Mouse (Mus musculus) stomach, embryonic 15.5 days (tissue): ENCODE measurements around the gene Asb6. TPM values are rescaled to one million over a fixed set of nuclear protein-coding genes. Genes with fewer than 3 reads are reported as not detected.

Experiments
- ATAC-seq: fragments of 200-750 bp; cut with Nextera tagmentation; 2 replicates; pipeline ENCODE4 v1.8.0; 2017; ENCODE audit warnings: low read depth, moderate number of reproducible peaks, moderate TSS enrichment; ENCODE audit not compliant: insufficient read depth, low FRiP score
- H3K27ac ChIP-seq: fragments of 300-500 bp; sonication (generic); 2 replicates; pipeline ENCODE4 v1.5.1; 2015; ENCODE audit warnings: mild to moderate bottlenecking, inconsistent platforms
- H3K27me3 ChIP-seq: fragments of 300-500 bp; sonication (generic); replicated peaks from 2 replicates; pipeline ENCODE4 v1.6.1; 2015; ENCODE audit warnings: inconsistent platforms
- H3K36me3 ChIP-seq: fragments of 300-500 bp; sonication (generic); 2 replicates; pipeline ENCODE4 v1.6.1; 2015; ENCODE audit warnings: inconsistent platforms
- H3K4me1 ChIP-seq: fragments of 300-500 bp; sonication (generic); 2 replicates; pipeline ENCODE4 v1.6.1; 2015; ENCODE audit warnings: inconsistent platforms
- H3K4me2 ChIP-seq: fragments of 300-500 bp; sonication (generic); 2 replicates; pipeline ENCODE4 v1.6.1; 2015; ENCODE audit warnings: mild to moderate bottlenecking, inconsistent platforms
- H3K4me3 ChIP-seq: fragments of 300-500 bp; sonication (generic); replicated peaks from 2 replicates; pipeline ENCODE4 v1.5.1; 2015; ENCODE audit warnings: inconsistent platforms
- H3K9ac ChIP-seq: fragments of 300-500 bp; sonication (generic); 2 replicates; pipeline ENCODE4 v1.6.1; 2015; ENCODE audit warnings: inconsistent platforms
- H3K9me3 ChIP-seq: fragments of 300-500 bp; sonication (generic); 2 replicates; pipeline ENCODE4 v1.6.1; 2016; ENCODE audit warnings: inconsistent platforms
- WGBS: fragments of 180-500 bp; shearing (Covaris S2); methylation state at CpG from one replicate; pipeline ENCODE4 v1.1.7; 2015; 5-methylcytosine and 5-hydroxymethylcytosine counted together
- polyA plus RNA-seq: library from polyadenylated mRNA; unstranded; fragments of >200 nt; fragmentation: Nextera tagmentation; extraction: Ambion mirVana; gene quantifications from 2 replicates; pipeline ENCODE4 v1.2.1, GENCODE M21; 2015

Asb6 gene
- 29.5 and 30.1 TPM in 2 replicates for polyA plus RNA-seq

GRCm38 (mm10) chr2:30830283-30830795 is at the start of gene Asb6:
Asb6 (minus strand) TSS chr2:30830333.
- Histone ChIP-seq H3K4me2 (no peak within 1 kb of the TSS), H3K4me3 (no peak within 1 kb of the TSS), H3K36me3 (peaks cover 5% of the 10 kb centered on the region), H3K9ac (no peak within 1 kb of the TSS), H3K27me3 (no peaks in the 10 kb centered on the region), H3K27ac (no peak within 1 kb of the TSS), H3K9me3 (no peaks in the 10 kb centered on the region), H3K4me1 (peaks cover 14% of the 10 kb centered on the region)
- WGBS: 34% methylated on average over 4 of the region's 4 CpGs
- no peak for ATAC-seq

GRCm38 (mm10) chr2:30879481-30879880 is 49.3 kb upstream of the Asb6 start:
- Histone ChIP-seq H3K9me3 (no peaks in the 10 kb centered on the region), H3K4me1 (0 out of 2 replicates have a peak, but pooled peaks cover 9% of the 10 kb centered on the region), H3K4me2 (no peak overlapping the region), H3K36me3 (no peaks in the 10 kb centered on the region), H3K9ac (no peak overlapping the region), H3K4me3 (no peak overlapping the region), H3K27me3 (no peaks in the 10 kb centered on the region), H3K27ac (no peak overlapping the region)
- 87% methylated on average over 15 of the region's 15 CpGs for WGBS
- no peak for ATAC-seq

GRCm38 (mm10) chr2:30875621-30876432 is 45.7 kb upstream of the Asb6 start:
- 52% methylated on average over 11 of the region's 11 CpGs for WGBS
- no peak overlapping the region for H3K4me3 ChIP-seq
- H3K27me3 ChIP-seq: no peaks in the 10 kb centered on the region
- H3K27ac ChIP-seq: no peak overlapping the region
- H3K4me2 ChIP-seq: no peak overlapping the region
- 0 out of 2 replicates have a peak, but pooled peaks cover 13% of the 10 kb centered on the region for H3K4me1 ChIP-seq
- H3K36me3 ChIP-seq: no peaks in the 10 kb centered on the region
- ATAC-seq: no peak
- H3K9me3 ChIP-seq: no peaks in the 10 kb centered on the region
- H3K9ac ChIP-seq: no peak overlapping the region

- Histone ChIP-seq H3K9ac (no peak overlapping the region), H3K4me1 (0 out of 2 replicates have a peak, but pooled peaks cover 13% of the 10 kb centered on the region), H3K4me2 (no peak overlapping the region), H3K36me3 (no peaks in the 10 kb centered on the region), H3K4me3 (no peak overlapping the region), H3K27me3 (no peaks in the 10 kb centered on the region), H3K9me3 (no peaks in the 10 kb centered on the region), H3K27ac (no peak overlapping the region)
- 69% methylated on average over 7 of the region's 7 CpGs for WGBS
- no peak for ATAC-seq
These were observed 45.0 kb upstream of the Asb6 start for GRCm38 (mm10) chr2:30875096-30875495.

GRCm38 (mm10) chr2:30874445-30874844 is 44.3 kb upstream of the Asb6 start:
- Histone ChIP-seq H3K36me3 (no peaks in the 10 kb centered on the region), H3K9me3 (no peaks in the 10 kb centered on the region), H3K4me2 (no peak overlapping the region), H3K27me3 (no peaks in the 10 kb centered on the region), H3K4me3 (no peak overlapping the region), H3K4me1 (0 out of 2 replicates have a peak, but pooled peaks cover 13% of the 10 kb centered on the region), H3K9ac (no peak overlapping the region), H3K27ac (no peak overlapping the region)
- 50% methylated on average over 10 of the region's 10 CpGs for WGBS
- no peak for ATAC-seq

- Histone ChIP-seq H3K9me3 (no peaks in the 10 kb centered on the region), H3K4me2 (no peak overlapping the region), H3K4me1 (0 out of 2 replicates have a peak, but pooled peaks cover 13% of the 10 kb centered on the region), H3K36me3 (no peaks in the 10 kb centered on the region), H3K9ac (no peak overlapping the region), H3K27me3 (no peaks in the 10 kb centered on the region), H3K4me3 (no peak overlapping the region), H3K27ac (no peak overlapping the region)
- no peak for ATAC-seq
- WGBS: 68% methylated on average over 6 of the region's 6 CpGs
These were observed 42.5 kb upstream of the Asb6 start for GRCm38 (mm10) chr2:30872669-30873068.

- Histone ChIP-seq H3K9ac (no peak overlapping the region), H3K27ac (no peak overlapping the region), H3K4me3 (no peak overlapping the region), H3K36me3 (no peaks in the 10 kb centered on the region), H3K27me3 (0 out of 2 replicates have a peak, but pooled peaks cover 3% of the 10 kb centered on the region), H3K4me1 (0 out of 2 replicates have a peak, but pooled peaks cover 7% of the 10 kb centered on the region), H3K9me3 (no peaks in the 10 kb centered on the region), H3K4me2 (no peak overlapping the region)
- ATAC-seq: no peak
- WGBS: 74% methylated on average over 8 of the region's 8 CpGs
These were observed 40.7 kb upstream of the Asb6 start for GRCm38 (mm10) chr2:30870863-30871262.

- H3K9ac ChIP-seq: no peak overlapping the region
- whole genome bisulfite sequencing: 40% methylated on average over 3 of the region's 3 CpGs
- no peak for ATAC-seq
- peaks cover 18% of the 10 kb centered on the region for H3K27me3 ChIP-seq
- peaks cover 14% of the 10 kb centered on the region for H3K4me1 ChIP-seq
- no peaks in the 10 kb centered on the region for H3K9me3 ChIP-seq
- H3K4me2 ChIP-seq: peak overlapping the region; percentile 73
- no peak overlapping the region for H3K27ac ChIP-seq
- no peaks in the 10 kb centered on the region for H3K36me3 ChIP-seq
- no peak overlapping the region for H3K4me3 ChIP-seq
These were observed 35.3 kb upstream of the Asb6 start for GRCm38 (mm10) chr2:30865426-30865825.

GRCm38 (mm10) chr2:30864968-30865381 is 34.8 kb upstream of the Asb6 start:
- peak; percentile 51 for ATAC-seq
- 1% methylated on average over 35 of the region's 35 CpGs for WGBS
- no peak overlapping the region for H3K27ac ChIP-seq

GRCm38 (mm10) chr2:30863574-30863973 is 33.4 kb upstream of the Asb6 start:
- H3K4me1 ChIP-seq: peaks cover 14% of the 10 kb centered on the region
- WGBS: 68% methylated on average over 9 of the region's 9 CpGs
- H3K36me3 ChIP-seq: no peaks in the 10 kb centered on the region
- peaks cover 18% of the 10 kb centered on the region for H3K27me3 ChIP-seq
- H3K4me3 ChIP-seq: no peak overlapping the region
- ATAC-seq: no peak
- H3K27ac ChIP-seq: no peak overlapping the region
- H3K4me2 ChIP-seq: no peak overlapping the region
- no peaks in the 10 kb centered on the region for H3K9me3 ChIP-seq
- H3K9ac ChIP-seq: no peak overlapping the region

More at GRCm38 (mm10) chr2:30864968-30865381, 34.8 kb upstream of the Asb6 start:
- H3K4me1 ChIP-seq: peaks cover 14% of the 10 kb centered on the region
- no peaks in the 10 kb centered on the region for H3K36me3 ChIP-seq
- H3K4me2 ChIP-seq: peak overlapping the region; percentile 73
- H3K27me3 ChIP-seq: peaks cover 18% of the 10 kb centered on the region
- no peaks in the 10 kb centered on the region for H3K9me3 ChIP-seq
- H3K4me3 ChIP-seq: peak overlapping the region; percentile 40
- no peak overlapping the region for H3K9ac ChIP-seq

GRCm38 (mm10) chr2:30862081-30862480 is 31.9 kb upstream of the Asb6 start:
- no peaks in the 10 kb centered on the region for H3K36me3 ChIP-seq
- H3K9me3 ChIP-seq: no peaks in the 10 kb centered on the region
- no peak for ATAC-seq
- H3K4me3 ChIP-seq: no peak overlapping the region
- H3K4me1 ChIP-seq: peaks cover 14% of the 10 kb centered on the region
- no peak overlapping the region for H3K9ac ChIP-seq
- H3K27ac ChIP-seq: no peak overlapping the region
- WGBS: 69% methylated on average over 4 of the region's 4 CpGs
- H3K4me2 ChIP-seq: no peak overlapping the region
- H3K27me3 ChIP-seq: peaks cover 18% of the 10 kb centered on the region

- H3K9me3 ChIP-seq: no peaks in the 10 kb centered on the region
- H3K27ac ChIP-seq: no peak overlapping the region
- peaks cover 10% of the 10 kb centered on the region for H3K27me3 ChIP-seq
- no peak for ATAC-seq
- H3K4me1 ChIP-seq: peaks cover 7% of the 10 kb centered on the region
- H3K4me2 ChIP-seq: no peak overlapping the region
- WGBS: 73% methylated on average over 5 of the region's 5 CpGs
- H3K9ac ChIP-seq: no peak overlapping the region
- no peak overlapping the region for H3K4me3 ChIP-seq
- H3K36me3 ChIP-seq: no peaks in the 10 kb centered on the region
These were observed 29.6 kb upstream of the Asb6 start for GRCm38 (mm10) chr2:30859782-30860181.
